Mouse (Mus musculus): Measurements from ENCODE around the gene Cmbl. TPM values are rescaled to one million over a fixed set of nuclear protein-coding genes. Genes with fewer than 3 reads are reported as not detected.

Gene Cmbl
- polyA plus RNA-seq, 1 experiment from 2014 or later: 12.4 TPM

GRCm38 (mm10) chr15:31543246-31543645, 21.9 kb upstream of the Cmbl start:
- no peaks in the 10 kb centered on the region for H3K27me3 ChIP-seq (ENCODE audit: control insufficient read depth, insufficient read depth, low read length)
- H3K4me1 ChIP-seq (ENCODE audit: control insufficient read depth in 2 of 2, insufficient read depth in 2 of 2, low read length in 2 of 2): peaks cover 15 to 31% of the 10 kb centered on the region in 2 experiments
- no peak overlapping the region for H3K9ac ChIP-seq (ENCODE audit: low read length)
- 10% methylated on average over 3 of the region's 3 CpGs for WGBS
- H3K36me3 ChIP-seq (ENCODE audit: control insufficient read depth, insufficient read depth, low read length): no peaks in the 10 kb centered on the region
- peak; percentile 45; the same call in 1 of the 2 replicates for ATAC-seq (ENCODE audit: insufficient number of reproducible peaks, insufficient read depth, low FRiP score, low read depth)
- no peak overlapping the region for H3K4me3 ChIP-seq (ENCODE audit: control insufficient read depth in 1 of 2, insufficient read depth in 1 of 2, low read depth in 1 of 2, low read length in 2 of 2)
- peak overlapping the region in 1 of 2 experiments; percentile 37; a peak in 1 of 4 replicates for H3K27ac ChIP-seq (replicated peaks in 1 of 2; ENCODE audit: control insufficient read depth in 1 of 2, insufficient read depth in 1 of 2, low read depth in 2 of 2, low read length in 2 of 2)
- H3K4me2 ChIP-seq (ENCODE audit: low read length): peak overlapping the region; percentile 36
- no peaks in the 10 kb centered on the region for H3K9me3 ChIP-seq (ENCODE audit: control insufficient read depth, low read length)

- Histone ChIP-seq H3K4me1 (ENCODE audit: control insufficient read depth in 2 of 2, insufficient read depth in 2 of 2, low read length in 2 of 2) (peaks cover 15 to 31% of the 10 kb centered on the region in 2 experiments), H3K9me3 (ENCODE audit: control insufficient read depth, low read length) (no peaks in the 10 kb centered on the region), H3K9ac (ENCODE audit: low read length) (no peak overlapping the region), H3K36me3 (ENCODE audit: control insufficient read depth, insufficient read depth, low read length) (no peaks in the 10 kb centered on the region), H3K4me3 (ENCODE audit: control insufficient read depth in 1 of 2, insufficient read depth in 1 of 2, low read depth in 1 of 2, low read length in 2 of 2) (no peak overlapping the region), H3K27ac (replicated peaks in 1 of 2; ENCODE audit: control insufficient read depth in 1 of 2, insufficient read depth in 1 of 2, low read depth in 2 of 2, low read length in 2 of 2) (no peak overlapping the region; a peak in 1 of 4 replicates), H3K4me2 (ENCODE audit: low read length) (no peak overlapping the region), H3K27me3 (ENCODE audit: control insufficient read depth, insufficient read depth, low read length) (no peaks in the 10 kb centered on the region)
- WGBS: 24% methylated on average over 1 of the region's 1 CpGs
- no peak for ATAC-seq (ENCODE audit: insufficient number of reproducible peaks, insufficient read depth, low FRiP score, low read depth)
Observed at GRCm38 (mm10) chr15:31545058-31545457, 20.1 kb upstream of the Cmbl start.

- no peak overlapping the region for H3K9ac ChIP-seq (ENCODE audit: low read length)
- peaks cover 12 to 31% of the 10 kb centered on the region in 2 experiments for H3K4me1 ChIP-seq (ENCODE audit: control insufficient read depth in 2 of 2, insufficient read depth in 2 of 2, low read length in 2 of 2)
- no peak overlapping the region for H3K27ac ChIP-seq (replicated peaks in 1 of 2; ENCODE audit: control insufficient read depth in 1 of 2, insufficient read depth in 1 of 2, low read depth in 2 of 2, low read length in 2 of 2)
- no peaks in the 10 kb centered on the region for H3K36me3 ChIP-seq (ENCODE audit: control insufficient read depth, insufficient read depth, low read length)
- no peaks in the 10 kb centered on the region for H3K9me3 ChIP-seq (ENCODE audit: control insufficient read depth, low read length)
- no peaks in the 10 kb centered on the region for H3K27me3 ChIP-seq (ENCODE audit: control insufficient read depth, insufficient read depth, low read length)
- 84% methylated on average over 6 of the region's 6 CpGs for WGBS
- no peak overlapping the region for H3K4me2 ChIP-seq (ENCODE audit: low read length)
- ATAC-seq (ENCODE audit: insufficient number of reproducible peaks, insufficient read depth, low FRiP score, low read depth): no peak
- H3K4me3 ChIP-seq (ENCODE audit: control insufficient read depth in 1 of 2, insufficient read depth in 1 of 2, low read depth in 1 of 2, low read length in 2 of 2): no peak overlapping the region
Observed at GRCm38 (mm10) chr15:31546291-31546690, 18.9 kb upstream of the Cmbl start.

DNA sequence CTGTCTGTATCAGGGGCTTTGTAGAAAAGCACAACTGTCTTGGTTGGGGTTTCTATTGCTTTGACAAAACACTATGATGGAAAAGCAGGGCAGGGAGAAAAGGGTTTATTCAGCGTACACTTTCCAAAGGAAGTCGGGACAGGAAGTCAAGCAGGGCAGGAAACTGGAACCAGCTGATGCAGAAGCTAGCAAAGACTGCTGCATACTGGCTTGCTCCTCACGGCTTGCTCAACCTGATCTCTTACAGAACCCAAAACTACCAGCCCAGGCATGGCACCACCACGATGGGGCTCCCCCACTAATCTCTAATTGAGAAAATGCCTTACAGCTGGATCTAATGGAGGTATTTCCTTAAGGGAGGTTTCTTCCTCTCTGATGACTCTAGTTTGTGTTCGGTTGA, 17.8 kb upstream of the Cmbl start:
- Histone ChIP-seq H3K4me1 (ENCODE audit: control insufficient read depth in 2 of 2, insufficient read depth in 2 of 2, low read length in 2 of 2) (peaks cover 5 to 22% of the 10 kb centered on the region in 2 experiments), H3K27me3 (ENCODE audit: control insufficient read depth, insufficient read depth, low read length) (no peaks in the 10 kb centered on the region), H3K9me3 (ENCODE audit: control insufficient read depth, low read length) (no peaks in the 10 kb centered on the region), H3K36me3 (ENCODE audit: control insufficient read depth, insufficient read depth, low read length) (no peaks in the 10 kb centered on the region), H3K4me2 (ENCODE audit: low read length) (no peak overlapping the region), H3K9ac (ENCODE audit: low read length) (no peak overlapping the region), H3K4me3 (ENCODE audit: control insufficient read depth in 1 of 2, insufficient read depth in 1 of 2, low read depth in 1 of 2, low read length in 2 of 2) (no peak overlapping the region), H3K27ac (replicated peaks in 1 of 2; ENCODE audit: control insufficient read depth in 1 of 2, insufficient read depth in 1 of 2, low read depth in 2 of 2, low read length in 2 of 2) (no peak overlapping the region)
- 77% methylated on average over 5 of the region's 5 CpGs for WGBS
- no peak for ATAC-seq (ENCODE audit: insufficient number of reproducible peaks, insufficient read depth, low FRiP score, low read depth)

DNA sequence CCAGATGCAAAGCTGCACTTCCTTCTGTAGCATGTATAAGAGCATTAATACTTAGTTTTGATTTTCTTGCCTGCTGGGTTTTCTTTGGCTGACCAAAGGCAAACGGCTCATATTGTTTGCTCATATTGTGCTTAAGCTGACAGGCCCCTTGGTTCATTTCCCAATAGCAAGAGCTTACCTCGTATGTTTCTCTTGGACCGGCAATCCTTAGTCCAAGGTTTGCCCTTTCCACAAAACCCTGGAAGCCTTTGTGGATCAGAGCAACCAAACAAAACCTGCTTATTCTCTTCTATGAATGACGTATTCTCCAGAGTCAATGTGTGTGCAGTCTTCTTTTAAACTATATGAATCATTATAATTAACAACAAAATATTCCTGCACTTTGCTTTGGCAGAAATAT, 14.8 kb upstream of the Cmbl start:
- Histone ChIP-seq H3K9me3 (ENCODE audit: control insufficient read depth, low read length) (no peaks in the 10 kb centered on the region), H3K36me3 (ENCODE audit: control insufficient read depth, insufficient read depth, low read length) (no peaks in the 10 kb centered on the region), H3K27me3 (ENCODE audit: control insufficient read depth, insufficient read depth, low read length) (no peaks in the 10 kb centered on the region), H3K9ac (ENCODE audit: low read length) (no peak overlapping the region), H3K4me1 (ENCODE audit: control insufficient read depth in 2 of 2, insufficient read depth in 2 of 2, low read length in 2 of 2) (peaks cover 0 to 3% of the 10 kb centered on the region in 2 experiments; a peak in 2 of 4 replicates), H3K4me3 (ENCODE audit: control insufficient read depth in 1 of 2, insufficient read depth in 1 of 2, low read depth in 1 of 2, low read length in 2 of 2) (no peak overlapping the region), H3K27ac (replicated peaks in 1 of 2; ENCODE audit: control insufficient read depth in 1 of 2, insufficient read depth in 1 of 2, low read depth in 2 of 2, low read length in 2 of 2) (no peak overlapping the region), H3K4me2 (ENCODE audit: low read length) (no peak overlapping the region)
- 77% methylated on average over 4 of the region's 4 CpGs for WGBS
- ATAC-seq (ENCODE audit: insufficient number of reproducible peaks, insufficient read depth, low FRiP score, low read depth): no peak

- Histone ChIP-seq H3K9me3 (ENCODE audit: control insufficient read depth, low read length) (no peaks in the 10 kb centered on the region), H3K4me3 (ENCODE audit: control insufficient read depth in 1 of 2, insufficient read depth in 1 of 2, low read depth in 1 of 2, low read length in 2 of 2) (no peak overlapping the region), H3K9ac (ENCODE audit: low read length) (no peak overlapping the region), H3K27ac (replicated peaks in 1 of 2; ENCODE audit: control insufficient read depth in 1 of 2, insufficient read depth in 1 of 2, low read depth in 2 of 2, low read length in 2 of 2) (no peak overlapping the region), H3K36me3 (ENCODE audit: control insufficient read depth, insufficient read depth, low read length) (no peaks in the 10 kb centered on the region), H3K4me1 (ENCODE audit: control insufficient read depth in 2 of 2, insufficient read depth in 2 of 2, low read length in 2 of 2) (no peaks in the 10 kb centered on the region), H3K27me3 (ENCODE audit: control insufficient read depth, insufficient read depth, low read length) (no peaks in the 10 kb centered on the region), H3K4me2 (ENCODE audit: low read length) (no peak overlapping the region)
- 84% methylated on average over 2 of the region's 2 CpGs for WGBS
- no peak for ATAC-seq (ENCODE audit: insufficient number of reproducible peaks, insufficient read depth, low FRiP score, low read depth)
Observed at GRCm38 (mm10) chr15:31554855-31555254, 10.3 kb upstream of the Cmbl start.

DNA sequence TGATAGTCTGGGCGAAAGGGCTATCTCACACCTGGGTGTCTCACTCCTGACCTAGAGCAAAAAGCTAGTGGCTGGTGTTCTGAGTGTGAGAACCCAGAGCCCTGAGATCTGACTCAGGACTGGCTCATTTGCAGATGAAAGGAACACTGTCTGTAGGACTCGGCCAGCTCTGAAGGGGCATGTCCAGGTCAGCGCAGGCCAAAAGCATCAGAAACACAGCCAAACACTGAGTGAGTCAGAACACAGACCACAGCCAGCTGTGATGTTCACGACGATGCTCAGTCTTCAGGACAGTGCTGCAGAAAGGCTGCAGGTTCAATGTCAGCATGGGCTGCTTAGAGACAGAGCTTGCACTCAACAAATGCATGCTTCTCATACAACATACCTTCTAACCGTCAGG, 3.8 kb upstream of the Cmbl start:
- Histone ChIP-seq H3K36me3 (ENCODE audit: control insufficient read depth, insufficient read depth, low read length) (no peaks in the 10 kb centered on the region), H3K4me1 (ENCODE audit: control insufficient read depth in 2 of 2, insufficient read depth in 2 of 2, low read length in 2 of 2) (peaks cover 6 to 8% of the 10 kb centered on the region in 2 experiments; a peak in 3 of 4 replicates), H3K9me3 (ENCODE audit: control insufficient read depth, low read length) (peaks cover 6% of the 10 kb centered on the region; the same call in 1 of the 2 replicates), H3K4me2 (ENCODE audit: low read length) (no peak overlapping the region), H3K4me3 (ENCODE audit: control insufficient read depth in 1 of 2, insufficient read depth in 1 of 2, low read depth in 1 of 2, low read length in 2 of 2) (no peak overlapping the region), H3K27ac (replicated peaks in 1 of 2; ENCODE audit: control insufficient read depth in 1 of 2, insufficient read depth in 1 of 2, low read depth in 2 of 2, low read length in 2 of 2) (no peak overlapping the region), H3K9ac (ENCODE audit: low read length) (no peak overlapping the region), H3K27me3 (ENCODE audit: control insufficient read depth, insufficient read depth, low read length) (no peaks in the 10 kb centered on the region)
- WGBS: 84% methylated on average over 6 of the region's 6 CpGs
- ATAC-seq (ENCODE audit: insufficient number of reproducible peaks, insufficient read depth, low FRiP score, low read depth): no peak

DNA sequence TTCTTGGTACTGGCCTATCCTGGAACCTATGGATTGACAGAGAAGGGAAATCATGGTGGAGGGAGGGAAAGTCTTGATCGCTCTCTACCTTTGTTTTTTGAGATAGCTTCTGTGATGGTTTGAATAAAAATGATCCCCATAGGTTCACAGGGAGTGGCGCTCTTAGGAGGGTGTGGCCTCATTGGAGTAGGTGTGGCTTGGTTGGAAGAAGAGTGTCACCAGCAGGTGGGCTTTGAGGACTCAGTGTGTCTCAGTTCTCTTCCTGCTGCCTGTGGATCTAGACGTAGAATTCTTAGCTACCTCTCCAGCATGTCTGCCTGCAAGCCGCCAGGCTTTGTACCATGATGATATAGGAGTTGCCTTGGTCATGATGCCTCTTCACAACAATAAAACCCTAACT, 3.2 kb upstream of the Cmbl start:
- H3K9ac ChIP-seq (ENCODE audit: low read length): no peak overlapping the region
- H3K9me3 ChIP-seq (ENCODE audit: control insufficient read depth, low read length): peaks cover 6% of the 10 kb centered on the region; the same call in 1 of the 2 replicates
- no peak overlapping the region for H3K27ac ChIP-seq (replicated peaks in 1 of 2; ENCODE audit: control insufficient read depth in 1 of 2, insufficient read depth in 1 of 2, low read depth in 2 of 2, low read length in 2 of 2)
- H3K27me3 ChIP-seq (ENCODE audit: control insufficient read depth, insufficient read depth, low read length): no peaks in the 10 kb centered on the region
- peaks cover 6 to 8% of the 10 kb centered on the region in 2 experiments; a peak in 3 of 4 replicates for H3K4me1 ChIP-seq (ENCODE audit: control insufficient read depth in 2 of 2, insufficient read depth in 2 of 2, low read length in 2 of 2)
- H3K4me3 ChIP-seq (ENCODE audit: control insufficient read depth in 1 of 2, insufficient read depth in 1 of 2, low read depth in 1 of 2, low read length in 2 of 2): no peak overlapping the region
- WGBS: 96% methylated on average over 4 of the region's 4 CpGs
- H3K36me3 ChIP-seq (ENCODE audit: control insufficient read depth, insufficient read depth, low read length): no peaks in the 10 kb centered on the region
- H3K4me2 ChIP-seq (ENCODE audit: low read length): no peak overlapping the region
- ATAC-seq (ENCODE audit: insufficient number of reproducible peaks, insufficient read depth, low FRiP score, low read depth): no peak
